Mouse (Mus musculus) embryo, embryonic 11 days (tissue): ENCODE measurements at regions not wholly inside any gene's neighbourhood (a gene's known extent, or its start where the extent isn't known, plus 50 kb on each side); places are given as distances from the start of the nearest gene placed in this dataset.
A peak's percentile ranks its signal among the peaks of the same experiment; 100 is the strongest.

Experiments
- DNase-seq: peaks from one replicate; pipeline ENCODE4 v3.0.0-alpha.2; 2015

DNA sequence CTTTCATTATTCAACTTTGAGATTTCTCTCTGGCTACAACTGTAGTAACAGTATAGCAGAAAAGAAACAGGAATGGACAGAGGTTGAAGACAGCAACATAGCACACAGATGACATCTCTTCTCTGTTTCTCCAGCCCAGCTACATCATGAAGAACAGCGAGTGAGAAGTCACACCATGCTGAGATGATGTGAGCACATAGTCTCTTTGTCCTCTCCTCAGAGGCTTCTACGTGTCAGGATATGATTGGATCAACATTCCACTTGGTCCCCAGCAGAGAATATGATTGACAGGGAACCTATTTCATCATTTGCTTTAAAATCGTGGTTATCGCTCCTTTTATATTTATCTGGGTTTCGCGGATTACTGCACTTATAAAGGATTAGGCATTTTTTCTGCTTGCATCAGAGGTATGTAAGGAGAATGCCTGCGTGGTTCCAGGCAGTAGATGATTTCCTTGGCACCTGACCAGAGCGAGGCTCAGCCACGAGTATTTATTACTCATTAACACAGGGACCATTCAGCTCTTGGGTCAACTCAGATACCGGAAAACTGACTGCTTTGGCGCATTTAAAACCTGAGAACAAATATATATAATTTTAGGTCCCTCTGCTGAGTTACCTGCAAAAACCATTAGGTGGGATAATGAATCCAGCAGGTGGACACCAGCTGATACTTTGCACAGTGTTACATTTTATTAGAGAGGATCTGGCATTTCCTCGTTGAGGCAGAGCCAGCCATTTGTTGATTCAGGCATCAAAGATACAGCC lies 237.9 kb upstream of the Gm5148 start:
- no peak for DNase-seq

DNA sequence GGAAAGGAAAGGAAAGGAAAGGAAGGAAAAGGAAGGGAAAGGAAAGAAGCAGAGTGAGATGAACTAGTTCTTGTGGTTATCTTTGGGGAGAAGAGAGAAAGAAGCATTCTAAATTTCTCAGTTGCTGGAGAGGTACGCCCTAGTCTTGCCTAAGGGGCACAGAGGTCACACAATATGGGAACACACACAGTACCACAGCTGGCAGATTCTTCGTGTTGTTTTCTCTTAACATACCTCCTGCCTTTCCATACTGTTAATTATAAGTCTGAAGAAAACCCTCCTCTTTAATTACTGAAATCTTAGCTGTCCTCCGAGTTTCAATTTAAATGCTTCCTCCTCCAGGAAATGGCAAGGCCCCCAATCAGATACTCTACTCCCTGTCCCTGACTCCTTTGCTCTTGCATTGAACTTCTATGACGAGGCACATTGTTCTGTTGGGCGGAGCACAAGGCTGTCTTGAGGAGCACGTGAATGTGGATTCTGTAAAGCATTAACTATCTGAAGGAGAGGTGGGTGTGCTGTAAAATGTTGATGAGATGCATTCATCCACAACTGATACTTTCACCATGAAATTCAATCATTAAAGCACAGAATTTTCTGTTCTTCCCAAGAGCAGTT lies 234.2 kb upstream of the Gm5148 start:
- no peak for DNase-seq

DNA sequence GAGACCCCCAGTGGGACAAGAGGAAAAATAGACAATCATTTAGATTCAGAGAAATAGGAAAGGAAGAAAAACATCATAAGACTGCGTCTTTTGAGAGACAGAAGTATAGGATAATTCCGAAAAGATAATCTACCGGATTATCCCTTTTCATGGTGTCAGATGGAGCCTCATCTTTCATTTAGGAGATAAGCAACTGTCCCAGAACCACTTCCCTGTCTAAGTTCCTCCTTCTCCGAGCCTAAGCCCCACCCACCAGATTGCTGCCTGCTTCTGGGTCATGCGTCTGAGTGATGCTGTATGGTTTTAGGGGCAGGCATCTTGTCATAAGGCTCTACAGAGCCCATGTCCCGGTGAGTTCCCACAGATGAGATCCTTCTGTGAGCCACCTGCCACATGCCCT lies 232.3 kb upstream of the Gm5148 start:
- DNase-seq: no peak

DNA sequence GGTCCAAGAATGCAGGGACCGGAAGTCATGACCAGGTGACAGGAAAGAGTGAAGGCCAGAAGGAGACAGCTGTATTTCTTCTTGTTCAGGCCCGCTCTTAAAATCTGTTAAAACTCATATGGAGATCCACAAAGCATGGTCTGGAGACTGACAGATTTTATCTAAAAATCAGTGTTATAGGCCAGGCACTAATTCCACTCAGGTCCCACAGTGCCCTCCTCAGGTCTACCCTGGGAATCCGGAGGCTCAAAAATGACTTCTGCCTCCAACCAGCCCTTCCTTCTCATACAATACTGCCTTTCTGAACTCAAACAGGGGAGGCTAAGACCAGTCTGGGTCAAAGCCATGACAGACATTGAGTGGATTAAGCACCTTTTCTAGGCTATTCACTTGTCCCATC lies 228.6 kb upstream of the Gm5148 start:
- peak; percentile 50 for DNase-seq

DNA sequence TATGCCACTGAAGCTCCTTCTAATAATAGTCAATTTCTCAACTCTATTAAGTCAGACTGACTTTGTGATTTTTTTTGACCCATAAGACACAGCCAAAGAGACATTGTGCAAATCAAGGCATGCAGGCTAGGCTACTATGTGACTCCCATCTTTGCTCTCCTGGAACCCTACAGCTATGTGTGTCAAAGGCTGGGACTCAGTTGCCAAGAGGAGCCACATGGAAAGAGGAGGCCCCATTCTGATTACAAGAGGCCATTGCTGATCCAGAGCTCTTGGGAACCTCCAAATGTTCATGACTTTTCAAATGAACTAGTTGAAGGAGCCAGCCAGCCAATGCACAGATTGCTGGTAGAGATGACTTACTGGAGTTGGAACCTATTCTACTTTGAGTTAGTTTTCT lies 228.0 kb upstream of the Gm5148 start:
- DNase-seq: no peak

DNA sequence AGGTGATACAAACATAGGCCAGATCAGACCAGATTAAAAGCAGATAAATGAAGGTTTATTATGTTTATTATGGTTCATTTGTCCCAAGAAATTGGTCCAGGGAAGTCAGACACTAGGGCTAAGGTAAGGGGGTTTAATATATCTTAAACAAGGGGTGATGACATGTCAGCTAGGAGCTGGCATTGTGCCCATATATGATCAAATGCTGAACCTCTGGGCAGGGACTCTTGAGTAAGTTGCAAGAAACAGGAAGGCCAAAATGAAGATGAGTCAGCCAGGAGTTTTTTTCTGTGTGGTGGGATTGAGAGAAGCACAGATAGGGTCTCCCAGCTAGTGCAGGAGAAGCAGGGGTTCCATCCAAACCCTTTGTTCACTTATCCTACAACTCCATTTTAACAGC lies 219.4 kb upstream of the Gm5148 start:
- DNase-seq: no peak

DNA sequence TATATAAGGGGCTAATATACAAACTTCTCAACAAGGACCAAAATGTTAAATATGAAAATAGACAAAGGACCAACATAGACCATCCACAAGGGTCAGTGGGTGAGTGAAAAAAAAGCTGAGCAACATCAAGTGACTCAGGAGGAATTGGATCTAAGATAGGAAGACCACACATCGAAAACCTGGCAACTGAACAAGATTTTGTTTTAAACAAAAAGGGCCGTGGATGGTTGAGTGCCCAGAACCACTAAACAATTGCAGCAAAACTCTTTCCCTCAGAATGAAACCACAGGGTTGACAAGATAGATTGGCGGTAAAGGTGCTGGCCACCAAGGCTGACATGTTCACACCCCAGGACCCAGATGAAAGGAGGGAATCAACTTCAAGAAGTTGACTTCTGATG lies 215.7 kb upstream of the Gm5148 start:
- DNase-seq: no peak

DNA sequence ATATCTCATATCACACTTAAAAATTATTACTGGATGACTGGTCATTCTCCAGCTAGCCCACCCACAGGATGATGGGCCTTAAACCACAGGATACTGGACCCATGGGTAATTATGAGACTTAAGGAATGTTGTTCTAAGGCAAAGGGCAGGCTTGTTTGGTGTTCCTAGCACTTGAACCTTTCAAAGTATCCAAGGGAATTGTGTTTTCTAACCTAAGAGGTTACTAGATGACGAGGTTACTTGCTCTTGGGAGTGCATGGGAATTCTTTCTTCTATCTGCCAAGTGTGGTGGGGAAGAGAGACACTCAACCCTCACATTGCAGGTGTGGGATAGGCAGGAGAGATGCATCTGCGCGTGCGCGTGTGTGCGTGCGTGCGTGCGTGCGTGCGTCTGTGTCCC lies 214.6 kb upstream of the Gm5148 start:
- DNase-seq: no peak

DNA sequence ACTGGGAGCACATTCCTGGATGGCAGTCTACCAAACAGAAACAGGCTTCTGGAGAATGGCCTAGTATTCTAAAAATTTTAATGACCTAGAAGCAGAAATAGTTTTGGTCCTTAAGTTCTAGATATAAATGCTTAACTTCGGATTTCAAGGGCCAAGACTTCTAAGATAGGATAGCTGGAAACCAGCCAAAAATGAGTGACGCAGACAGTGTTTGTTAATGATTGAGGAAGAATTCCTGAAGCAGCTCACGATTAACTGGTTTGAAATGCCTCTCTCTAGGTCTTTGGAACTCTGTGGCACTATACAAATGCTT lies 213.9 kb upstream of the Gm5148 start:
- DNase-seq: no peak

DNA sequence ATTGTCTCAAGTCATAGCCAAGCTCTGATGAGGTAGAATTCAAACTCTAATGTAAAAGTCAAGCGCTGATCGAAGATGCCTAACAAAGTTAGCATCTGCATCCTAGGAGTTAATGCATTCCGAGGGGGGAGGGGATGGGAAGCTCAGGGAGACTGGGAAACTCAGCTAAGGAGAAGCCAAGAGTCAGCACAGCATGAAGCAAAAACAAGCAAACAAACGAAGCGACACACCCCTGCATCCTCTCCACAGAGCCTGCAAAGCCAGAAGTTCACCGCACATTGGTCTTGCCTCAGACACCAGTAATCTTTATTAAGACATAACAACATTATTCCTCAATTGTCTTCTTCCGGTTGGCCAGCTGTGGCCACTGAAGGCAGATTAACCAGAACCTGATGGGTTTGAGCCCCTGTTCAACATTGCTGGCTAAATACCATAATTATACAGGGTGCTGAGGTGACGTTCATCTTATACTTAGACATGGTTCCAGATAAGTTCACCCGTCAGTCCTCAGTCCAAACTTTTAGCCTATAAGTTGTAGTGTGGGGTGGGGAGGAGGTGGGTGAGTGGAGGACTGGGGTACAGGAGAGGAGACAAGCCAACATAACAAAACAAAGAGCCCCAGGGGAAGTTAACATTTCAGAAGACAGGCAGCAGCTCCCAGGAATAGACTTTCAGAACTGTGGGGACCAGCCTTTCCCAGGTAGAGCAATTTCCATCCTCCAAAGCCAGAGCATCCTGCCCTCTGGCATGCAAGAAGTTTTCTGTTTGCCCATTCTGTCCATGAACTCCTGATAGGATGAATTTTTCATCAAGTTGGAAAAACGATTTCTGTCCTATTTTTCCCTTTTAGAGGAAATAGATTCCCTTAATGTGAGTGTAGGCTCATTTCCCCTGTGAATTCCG lies 213.3 kb upstream of the Gm5148 start:
- DNase-seq: no peak

DNA sequence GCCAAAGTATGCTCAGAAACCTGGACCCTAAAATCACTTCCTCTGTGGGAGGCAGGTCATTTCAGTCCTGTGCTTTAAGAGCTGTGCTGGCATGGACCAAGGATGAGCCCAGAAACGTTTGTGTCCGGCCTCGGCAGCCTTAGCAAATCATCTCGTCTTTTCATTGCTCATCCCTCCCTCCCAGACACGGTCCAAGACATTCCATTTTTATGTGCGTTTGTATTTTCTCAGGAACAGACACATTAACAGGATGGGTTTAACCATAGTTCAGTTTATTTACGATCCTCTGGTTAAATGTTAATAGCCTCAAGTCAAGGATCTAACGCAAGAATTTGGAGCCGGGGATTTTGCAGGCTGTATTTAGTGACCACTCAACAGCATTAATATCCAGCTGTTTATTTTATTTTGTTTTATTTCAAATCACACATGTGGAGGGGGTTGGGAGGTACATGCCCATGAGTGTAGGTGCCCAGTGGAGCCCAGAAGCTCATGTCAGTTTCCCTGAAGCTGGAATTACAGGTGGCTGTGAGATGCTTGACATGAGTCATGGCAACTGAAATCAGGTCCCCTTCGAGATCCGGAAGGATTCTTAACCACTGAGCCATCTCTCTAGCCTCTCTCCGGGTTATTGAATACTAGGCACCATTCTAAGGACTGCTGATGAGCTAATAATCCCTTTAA lies 212.1 kb upstream of the Gm5148 start:
- no peak for DNase-seq

DNA sequence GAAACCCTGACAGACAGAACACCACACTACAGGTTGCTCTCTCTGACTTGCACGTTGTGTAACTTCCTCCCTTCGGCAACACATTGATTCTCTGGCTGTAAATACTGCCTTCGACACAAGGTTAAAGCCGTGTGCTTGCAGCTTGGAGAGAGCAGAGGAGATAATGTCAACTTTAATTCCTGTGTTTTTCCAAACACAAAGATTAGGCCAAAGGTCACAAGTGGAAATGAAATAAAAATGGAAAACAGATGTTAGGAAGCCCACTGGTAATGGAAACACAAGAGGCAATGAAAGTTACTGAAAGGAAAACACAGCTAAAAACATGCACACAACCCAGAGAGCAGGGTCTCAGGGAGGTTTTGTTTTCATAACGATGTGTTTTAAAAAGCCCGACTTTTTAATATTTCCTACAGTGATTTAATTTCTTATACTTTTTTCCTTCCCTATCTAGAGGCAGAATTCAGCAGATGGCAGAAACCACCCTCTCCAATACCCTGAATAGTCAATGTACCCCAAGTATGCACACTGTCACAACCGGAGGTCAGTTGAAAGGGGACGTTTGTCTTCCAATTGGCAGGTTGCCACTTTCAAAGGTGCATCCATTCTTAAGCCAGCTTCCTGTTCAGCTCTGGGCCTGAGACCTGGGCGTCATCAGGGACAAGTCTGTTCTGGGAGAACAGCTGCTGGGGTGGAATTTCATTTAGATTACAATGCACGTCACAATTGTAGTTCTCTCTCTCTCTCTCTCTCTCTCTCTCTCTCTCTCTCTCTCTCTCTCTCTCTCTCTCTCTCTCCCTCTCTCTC lies 210.8 kb upstream of the Gm5148 start:
- DNase-seq: peak; percentile 73

DNA sequence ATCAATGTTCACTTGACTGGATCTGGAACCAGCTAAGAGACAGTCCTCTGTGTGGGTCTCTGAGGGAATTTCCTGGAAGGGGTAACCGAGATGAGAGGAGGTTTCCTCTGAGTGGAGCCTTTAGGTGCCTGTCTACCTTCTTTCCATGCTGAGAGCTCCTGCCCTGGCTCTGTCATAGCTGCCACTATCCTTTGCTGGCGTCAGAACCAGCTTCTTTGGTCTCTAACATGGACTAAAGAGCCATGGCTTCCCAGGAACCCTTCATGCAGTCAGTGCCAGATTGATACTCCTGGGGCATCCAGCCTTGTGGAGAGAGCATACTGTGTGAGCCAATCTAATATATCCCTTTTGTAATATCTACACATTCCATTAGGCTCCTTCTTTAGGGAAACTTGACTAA lies 209.9 kb upstream of the Gm5148 start:
- DNase-seq: no peak

DNA sequence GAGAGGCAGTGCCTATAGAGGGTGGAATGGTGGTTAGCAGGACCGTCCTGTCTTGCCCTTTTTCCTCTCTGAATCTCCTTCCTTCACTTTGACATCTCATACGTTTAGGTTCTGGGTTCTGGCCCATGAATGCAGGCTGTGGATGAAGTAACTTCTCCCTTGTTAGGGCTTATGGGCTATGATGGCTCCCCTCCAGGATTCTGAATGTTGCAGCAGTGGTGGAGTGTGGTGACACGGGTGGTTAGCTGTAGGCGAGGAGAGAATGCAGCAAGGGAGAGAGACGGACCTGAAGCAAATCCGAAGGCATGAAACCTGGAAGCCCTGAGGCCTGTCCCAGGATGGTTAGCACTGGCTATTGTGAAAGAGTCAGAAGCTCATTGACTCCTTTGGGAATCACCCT lies 204.4 kb upstream of the Gm5148 start:
- no peak for DNase-seq

DNA sequence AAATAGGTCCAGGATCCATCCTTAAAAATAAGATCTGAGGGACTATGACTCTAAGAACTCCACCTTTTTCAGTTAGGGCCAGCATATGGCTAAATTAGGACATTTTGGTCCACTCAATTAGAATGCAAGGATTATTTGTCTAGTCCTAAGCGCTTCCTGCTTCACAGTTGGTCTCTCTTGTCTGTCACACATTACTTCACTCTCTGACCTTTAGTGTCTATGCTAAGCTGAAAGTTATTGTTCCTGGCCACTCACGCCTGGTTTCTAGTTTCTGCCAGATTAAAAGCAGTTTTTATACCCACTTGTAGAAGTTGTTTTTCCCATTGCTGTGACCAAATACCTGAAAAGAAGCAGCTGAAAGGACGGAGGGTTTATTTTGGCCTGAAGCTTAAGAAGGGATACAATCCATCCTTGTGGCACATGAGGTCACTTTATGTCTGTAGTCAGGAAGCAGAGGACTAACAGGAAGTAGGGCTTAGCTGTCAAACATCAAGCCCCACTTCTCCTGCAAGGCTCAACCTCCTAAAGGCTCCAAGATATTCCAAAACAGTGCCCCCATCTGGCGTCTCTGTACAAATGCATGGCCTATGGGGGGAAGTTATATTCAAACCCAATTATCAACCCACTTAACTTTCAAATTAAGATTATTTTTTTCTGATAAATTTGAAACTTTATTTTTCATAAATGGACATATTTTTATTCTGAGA lies 195.3 kb upstream of the Gm5148 start:
- no peak for DNase-seq

DNA sequence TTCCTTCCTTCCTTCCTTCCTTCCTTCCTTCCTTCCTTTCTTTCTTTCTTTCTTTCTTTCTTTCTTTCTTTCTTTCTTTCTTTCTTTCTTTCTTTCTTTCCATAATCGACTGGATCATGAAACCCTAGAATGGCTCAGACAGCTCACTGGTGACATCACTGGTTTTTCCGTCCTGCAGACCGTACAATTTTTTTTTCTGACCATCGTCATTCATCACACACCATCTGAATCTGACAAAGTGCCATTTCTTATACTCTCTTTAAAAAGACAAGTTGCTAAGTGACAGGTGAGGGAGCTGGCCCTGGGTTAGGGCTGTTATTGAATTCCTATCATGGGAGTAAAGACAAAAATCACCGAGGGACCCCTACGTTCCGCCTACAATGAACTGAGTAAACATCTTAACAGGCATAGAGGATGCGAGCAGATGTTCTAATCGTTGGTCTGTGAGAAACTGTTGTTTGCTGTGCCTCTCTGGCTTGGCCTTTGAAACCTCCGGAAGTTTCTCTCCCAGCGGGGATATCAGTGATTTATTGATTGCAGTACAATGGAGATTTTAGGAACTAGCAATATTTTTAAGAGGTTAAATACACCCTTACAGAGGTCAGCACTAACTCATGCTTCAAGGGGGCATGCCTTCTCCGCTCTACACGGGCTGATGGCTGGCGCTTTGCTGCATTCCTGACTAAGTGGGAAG lies 192.6 kb upstream of the Gm5148 start:
- peak; percentile 81 for DNase-seq

DNA sequence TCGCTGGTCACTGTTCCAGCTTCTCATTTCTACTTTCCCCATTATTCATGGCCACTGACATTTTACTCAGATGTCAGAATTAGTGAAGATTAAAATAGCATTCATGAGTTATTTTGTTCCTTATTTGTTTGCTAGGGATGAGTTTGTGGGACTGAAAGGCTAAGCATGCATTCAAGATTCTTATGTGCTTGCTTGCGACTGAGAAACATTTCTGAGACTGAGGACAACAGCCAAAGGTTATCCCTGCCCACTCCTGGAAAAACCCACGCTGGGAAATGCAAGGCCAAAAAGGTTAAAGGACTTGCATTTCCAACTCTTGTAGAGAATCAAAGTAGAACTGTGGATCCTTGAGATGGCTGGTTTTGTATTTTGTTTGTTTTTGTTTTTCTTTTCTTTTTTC lies 192.0 kb upstream of the Gm5148 start:
- DNase-seq: no peak

DNA sequence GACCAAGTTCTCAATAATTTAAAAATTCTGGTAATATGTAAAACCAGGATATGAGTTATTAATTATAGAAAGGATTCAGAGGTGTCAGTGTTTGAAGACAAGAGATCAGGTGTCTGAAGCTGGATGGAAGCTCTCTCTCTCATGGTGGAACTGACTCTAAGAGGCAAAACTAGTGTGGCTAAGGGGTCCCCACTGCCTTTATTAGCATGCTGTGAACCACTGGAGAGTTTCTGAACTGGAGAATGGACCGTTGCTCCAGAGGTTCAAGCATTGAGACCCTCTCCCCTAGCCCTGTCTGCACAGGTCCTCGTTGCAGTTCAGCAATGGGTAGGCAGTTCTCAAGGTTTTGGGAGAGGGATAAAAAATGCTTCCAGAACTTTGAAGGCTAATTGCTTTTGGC lies 191.4 kb upstream of the Gm5148 start:
- no peak for DNase-seq

DNA sequence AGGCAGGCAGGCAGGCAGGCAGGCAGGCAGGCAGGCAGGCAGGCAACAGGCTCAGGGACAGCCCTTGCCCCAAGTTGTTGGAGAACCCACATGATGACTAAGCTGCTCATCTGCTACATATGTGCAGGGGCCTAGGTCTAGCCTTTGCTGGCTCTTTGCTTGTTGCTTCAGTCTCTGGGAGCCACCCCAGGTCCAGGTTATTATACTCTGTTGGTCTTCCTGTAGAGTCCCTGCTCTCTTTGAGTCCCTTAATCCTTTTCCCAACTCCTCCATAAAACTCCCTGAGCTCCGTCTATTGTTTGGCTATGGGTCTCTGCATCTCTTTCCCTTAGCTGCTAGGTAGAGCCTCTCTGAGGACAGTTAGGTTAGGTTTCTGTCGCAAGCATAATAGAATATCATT lies 189.8 kb upstream of the Gm5148 start:
- DNase-seq: no peak

DNA sequence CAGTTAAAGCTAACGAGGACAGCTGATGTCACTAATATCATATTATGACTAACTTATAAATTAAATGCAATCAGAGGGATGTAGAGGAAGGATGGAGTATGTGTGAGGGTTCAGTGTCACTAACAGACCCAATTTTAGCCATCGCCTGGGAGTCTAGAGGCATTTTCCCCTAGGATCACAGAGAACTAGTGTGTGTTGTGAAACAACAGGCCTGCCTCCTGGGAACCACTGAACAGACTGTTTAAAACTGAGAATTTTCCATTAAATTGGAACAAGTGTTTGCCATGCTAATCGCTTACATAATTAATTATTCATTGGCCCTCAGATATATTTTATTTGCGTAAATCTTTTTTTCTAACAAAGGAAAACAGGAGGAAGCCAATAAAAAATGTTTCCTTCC lies 185.5 kb upstream of the Gm5148 start:
- no peak for DNase-seq

DNA sequence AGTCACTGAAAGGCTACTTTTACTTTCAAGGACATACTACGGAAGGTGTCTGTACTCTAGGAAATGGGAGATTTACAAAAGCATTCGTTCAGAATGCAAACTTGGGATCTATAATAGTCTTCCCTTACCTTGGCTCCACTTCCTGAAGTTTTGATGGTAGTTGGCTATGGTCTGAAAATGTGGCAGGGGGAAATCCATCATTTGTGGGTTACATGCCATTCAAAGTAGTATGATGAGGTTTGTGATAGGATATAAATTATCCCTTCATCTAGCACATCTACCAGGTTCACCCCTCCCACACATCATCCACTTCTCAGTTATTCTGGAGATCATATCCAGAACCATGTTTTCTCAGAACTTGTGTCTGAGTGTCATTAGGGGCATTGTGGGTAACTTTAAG lies 184.7 kb upstream of the Gm5148 start:
- no peak for DNase-seq
